Mouse (Mus musculus) C2C12 (cell line): ENCODE measurements around the gene Snapc3.

Source experiments
- CEBPB ChIP-seq: IDR thresholded peaks from one replicate; pipeline ENCODE4 v1.6.1; 2011; ENCODE audit warnings: low read depth, mild to moderate bottlenecking, control low read depth, moderate library complexity
- CTCF ChIP-seq: IDR thresholded peaks from one replicate; pipeline ENCODE4 v1.5.1; 2011; ENCODE audit not compliant: control insufficient read depth, insufficient read depth, insufficient read length
- FOSL1 ChIP-seq: IDR thresholded peaks from one replicate; pipeline ENCODE4 v1.8.0; 2011; ENCODE audit warnings: mild to moderate bottlenecking, low read length; ENCODE audit not compliant: poor library complexity, insufficient read depth, severe bottlenecking
- MAX ChIP-seq: IDR thresholded peaks from one replicate; pipeline ENCODE4 v1.6.1; 2011; ENCODE audit warnings: mild to moderate bottlenecking, control low read depth
- MYOD1 ChIP-seq: IDR thresholded peaks from one replicate; pipeline ENCODE4 v1.6.1; 2011; ENCODE audit warnings: low read depth; ENCODE audit not compliant: control insufficient read depth, insufficient read length
- MYOG ChIP-seq: IDR thresholded peaks from one replicate; pipeline ENCODE4 v1.6.1; 2011; ENCODE audit not compliant: control insufficient read depth, insufficient read length; ENCODE audit errors: extremely low read depth
- USF1 ChIP-seq: IDR thresholded peaks from one replicate; pipeline ENCODE4 v1.6.1; 2011; ENCODE audit warnings: low read depth, mild to moderate bottlenecking, control low read depth, moderate library complexity

- TF ChIP-seq USF1 (no peak), CTCF (no peak), FOSL1 (no peak), MYOD1 (no peak), MYOG (no peak), CEBPB (no peak), MAX (no peak)
Observed at GRCm38 (mm10) chr4:83485250-83485649, 67.7 kb downstream of the Snapc3 start.
